Mouse (Mus musculus) bone marrow, adult 2 months (tissue): ENCODE measurements around the gene Atp8a1.

Source experiments
- CTCF ChIP-seq: fragments of 200-500 bp; IDR thresholded peaks from 2 replicates; pipeline ENCODE4 v1.5.1; 2011; ENCODE audit warnings: low read length, control low read depth; ENCODE audit not compliant: control insufficient read depth, insufficient read depth
- POLR2A ChIP-seq: fragments of 200-500 bp; IDR thresholded peaks from 2 replicates; pipeline ENCODE4 v1.6.1; 2011; ENCODE audit warnings: low read depth, mild to moderate bottlenecking, control low read depth, low read length, borderline replicate concordance; ENCODE audit not compliant: control insufficient read depth

- TF ChIP-seq POLR2A (no peak), CTCF (no peak)
Observed at GRCm38 (mm10) chr5:67696741-67697596, 150.3 kb downstream of the Atp8a1 start.
